Mouse (Mus musculus): ENCODE data around the gene Spryd3. TPM values are rescaled to one million over a fixed set of nuclear protein-coding genes. Genes with fewer than 3 reads are reported as not detected.
"Not testable (repeated sequence)": the region's sequence is repeated elsewhere in the genome, so short reads cannot be mapped to it uniquely, and the experiment has no call there.

Gene Spryd3
- total RNA-seq, 2 experiments from 2014 or later, result 4.4 to 5.8 TPM

- Histone ChIP-seq H3K4me3 (no peak overlapping the region), H3K27ac (no peak overlapping the region)
- intact Hi-C loops (cut with DNase I), result no loop called here
- no peak for TF ChIP-seq CTCF (IDR thresholded peaks at IDR 0.05)
- DNase-seq, result peak; percentile 44
Observed at GRCm38 (mm10) chr15:102089914-102090585, 46.0 kb downstream of the Spryd3 start.

GRCm38 (mm10) chr15:102083028-102083427 is 53.0 kb downstream of the Spryd3 start:
- intact Hi-C loops (cut with DNase I), result no loop called here
- no peak for TF ChIP-seq CTCF (IDR thresholded peaks at IDR 0.05)

GRCm38 (mm10) chr15:102082148-102082547 is 53.9 kb downstream of the Spryd3 start:
- intact Hi-C loops (cut with DNase I), result no loop called here
- no peak for TF ChIP-seq CTCF (IDR thresholded peaks at IDR 0.05)
- Histone ChIP-seq H3K27ac (no peak overlapping the region), H3K4me3 (no peak overlapping the region)
- DNase-seq, result no peak

More at GRCm38 (mm10) chr15:102083028-102083427, 53.0 kb downstream of the Spryd3 start:
- no peak for DNase-seq
- H3K4me3 ChIP-seq, result no peak overlapping the region
- no peak overlapping the region for H3K27ac ChIP-seq

GRCm38 (mm10) chr15:102080429-102080828 is 55.6 kb downstream of the Spryd3 start:
- no peak for TF ChIP-seq CTCF (IDR thresholded peaks at IDR 0.05)

GRCm38 (mm10) chr15:102079924-102080323 is 56.1 kb downstream of the Spryd3 start:
- intact Hi-C loops (cut with DNase I), result loop anchor here (10.0 kb wide), 1 partner anchor 1465 kb away; the partner anchor contains the start of gene Dazap2
- H3K27ac ChIP-seq, result not testable (repeated sequence)

More at GRCm38 (mm10) chr15:102080429-102080828, 55.6 kb downstream of the Spryd3 start:
- no peak for DNase-seq
- no peak overlapping the region for H3K4me3 ChIP-seq
- intact Hi-C loops (cut with DNase I), result no loop called here
- H3K27ac ChIP-seq, result no peak overlapping the region

GRCm38 (mm10) chr15:102079221-102079620 is 56.8 kb downstream of the Spryd3 start:
- DNase-seq, result no peak
- intact Hi-C loops (cut with DNase I), result loop anchor here (10.0 kb wide), 1 partner anchor 1464 kb away; the partner anchor contains the start of gene Dazap2
- no peak overlapping the region for H3K4me3 ChIP-seq
- no peak overlapping the region for H3K27ac ChIP-seq
- TF ChIP-seq CTCF (IDR thresholded peaks at IDR 0.05), result no peak

More at GRCm38 (mm10) chr15:102079924-102080323, 56.1 kb downstream of the Spryd3 start:
- DNase-seq, H3K4me3 ChIP-seq: not testable (repeated sequence)

- Histone ChIP-seq H3K4me3 (no peak overlapping the region), H3K27ac (no peak overlapping the region)
- intact Hi-C loops (cut with DNase I), result loop anchor here (2.0 to 10.0 kb wide), 2 partner anchors 22 to 1462 kb away; partner anchors contain the start of gene Dazap2
- no peak for DNase-seq
- no peak for TF ChIP-seq CTCF (IDR thresholded peaks at IDR 0.05)
Observed at GRCm38 (mm10) chr15:102077111-102077677, 58.8 kb downstream of the Spryd3 start.

- Histone ChIP-seq H3K27ac (peak overlapping the region; percentile 98), H3K4me3 (peak overlapping the region; percentile 90)
- DNase-seq, result no peak
- intact Hi-C loops (cut with DNase I), result loop anchor here (5.0 to 10.0 kb wide), 2 partner anchors 753 to 1460 kb away; partner anchors contain the start of gene Dazap2
- TF ChIP-seq CTCF (IDR thresholded peaks at IDR 0.05), result no peak
Observed at GRCm38 (mm10) chr15:102074876-102075585, 61.0 kb downstream of the Spryd3 start.

GRCm38 (mm10) chr15:102074070-102074731 is 61.8 kb downstream of the Spryd3 start:
- intact Hi-C loops (cut with DNase I), result loop anchor here (5.0 to 10.0 kb wide), 2 partner anchors 752 to 1459 kb away; partner anchors contain the start of gene Dazap2
- peak overlapping the region; percentile 98 for H3K27ac ChIP-seq
- TF ChIP-seq CTCF (IDR thresholded peaks at IDR 0.05), result no peak
- peak overlapping the region; percentile 90 for H3K4me3 ChIP-seq
- DNase-seq, result peak; percentile 79

GRCm38 (mm10) chr15:102073559-102074069 is 62.4 kb downstream of the Spryd3 start, which contains the start of gene Eif4b:
TSS of gene Eif4b (plus strand) at chr15:102073773.
- intact Hi-C loops (cut with DNase I), result loop anchor here (5.0 to 10.0 kb wide), 2 partner anchors 751 to 1459 kb away; partner anchors contain the start of gene Dazap2
- TF ChIP-seq CTCF (IDR thresholded peaks at IDR 0.05), result no peak
- peak; percentile 100 for DNase-seq
- H3K27ac ChIP-seq, result peak within 1 kb of the TSS; percentile 98
- H3K4me3 ChIP-seq, result peak within 1 kb of the TSS; percentile 90

GRCm38 (mm10) chr15:102072963-102073558 is 63.0 kb downstream of the Spryd3 start:
- intact Hi-C loops (cut with DNase I), result loop anchor here (5.0 to 10.0 kb wide), 2 partner anchors 751 to 1458 kb away; partner anchors contain the start of gene Dazap2
- H3K27ac ChIP-seq, result peak overlapping the region; percentile 98
- H3K4me3 ChIP-seq, result peak overlapping the region; percentile 90
- no peak for TF ChIP-seq CTCF (IDR thresholded peaks at IDR 0.05)
- no peak for DNase-seq

Data from gastrocnemius, adult 2 months (tissue).